Mouse (Mus musculus) left cerebral cortex, adult 18-20 months (tissue): ENCODE data around the gene Mrpl43. TPM values are rescaled to one million over a fixed set of nuclear protein-coding genes. Genes with fewer than 3 reads are reported as not detected.

Experiments used
- DNase-seq, 2 experiments: peaks; one replicate each; pipeline ENCODE4 v3.0.0; 2021 to 2022; ENCODE audit warnings: low spot score in 2 of 2, mixed read lengths in 1 of 2
- total RNA-seq, 2 experiments: library from RNA; stranded (reverse); gene quantifications; 2 replicates each; pipeline ENCODE4 v1.2.3; 2021

Mrpl43 gene
- total RNA-seq, 2 experiments from 2014 or later: 38.9 to 44.2 TPM

DNA sequence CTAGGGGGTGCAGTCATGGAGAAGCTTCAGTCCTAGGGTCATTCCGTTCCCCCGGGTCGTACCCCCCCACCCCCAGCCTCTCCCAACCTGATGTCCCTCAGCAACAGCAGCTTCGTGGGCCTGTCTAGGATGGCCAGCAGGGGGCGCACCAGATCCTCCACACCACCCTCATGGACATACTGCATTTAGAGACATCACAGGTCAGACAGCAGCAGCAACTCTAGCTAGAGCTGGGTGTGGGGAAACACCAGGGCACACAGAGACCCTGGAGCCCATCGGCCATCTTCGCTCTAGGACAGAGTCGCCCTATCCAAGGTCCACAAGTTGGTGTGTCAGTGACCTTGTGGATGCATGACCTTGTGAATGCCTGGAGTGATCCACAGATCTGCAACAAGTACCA is 23.9 kb upstream of the Mrpl43 start:
- DNase-seq: peak in 1 of 2 experiments; percentile 73

DNA sequence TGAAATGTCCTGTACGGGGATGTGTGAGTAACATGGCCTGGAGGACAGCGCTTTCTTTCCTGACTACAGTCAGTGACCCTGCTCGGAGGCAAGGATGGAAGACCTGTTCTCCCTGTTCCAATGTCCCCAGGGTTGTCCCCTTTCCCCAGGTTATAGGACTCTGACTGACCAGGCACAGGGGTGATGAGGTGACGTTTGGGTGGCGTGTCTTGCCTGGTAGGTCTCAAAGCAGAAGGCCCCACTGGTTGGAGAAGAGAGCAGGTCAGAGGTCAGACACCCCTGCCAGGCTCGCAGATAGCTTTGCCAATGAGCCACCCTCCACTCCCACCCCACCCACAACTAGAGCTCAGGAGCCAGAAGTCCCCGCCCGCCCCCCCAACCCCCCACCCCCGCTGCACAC is 23.3 kb upstream of the Mrpl43 start:
- DNase-seq: no peak

DNA sequence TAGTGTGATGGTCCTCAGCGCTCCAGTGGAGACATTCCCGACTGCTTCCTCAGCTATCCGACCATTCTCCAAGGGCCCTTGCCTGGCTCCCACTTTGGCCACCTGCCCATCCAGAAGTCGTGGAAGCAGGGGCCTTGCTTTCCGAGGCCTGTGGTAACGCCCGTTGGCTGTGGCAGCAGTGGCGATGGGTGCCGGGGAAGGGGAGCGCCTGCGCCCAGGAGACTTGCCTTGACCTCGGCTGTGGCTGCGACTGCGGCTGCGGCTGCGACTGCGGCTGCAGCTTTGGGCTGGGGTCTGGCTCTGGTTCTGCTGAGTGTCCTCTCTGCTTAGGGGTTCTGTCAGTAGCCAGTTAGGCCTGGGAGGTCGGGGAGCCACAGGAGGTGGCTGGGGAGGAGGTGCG is 22.5 kb upstream of the Mrpl43 start:
- no peak for DNase-seq

DNA sequence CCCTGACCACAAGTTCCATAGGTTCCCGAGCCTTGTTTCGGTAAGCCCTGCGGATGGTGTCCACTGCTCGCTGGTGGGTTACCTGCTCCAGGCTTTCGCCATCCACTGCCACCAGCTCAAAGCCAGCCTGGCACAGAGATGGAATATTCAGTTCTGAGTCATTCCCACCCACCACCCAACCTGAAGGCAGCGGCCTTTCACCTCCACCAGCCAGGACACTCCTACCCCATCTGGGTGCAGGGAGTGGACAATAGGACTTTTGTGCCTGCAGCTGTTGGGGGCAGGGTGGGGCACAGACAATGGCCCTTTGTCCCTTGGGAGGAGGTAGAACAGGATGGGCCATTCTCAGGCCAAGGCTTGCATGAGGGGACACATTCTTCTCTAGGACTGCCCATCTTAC is 21.6 kb upstream of the Mrpl43 start:
- no peak for DNase-seq

DNA sequence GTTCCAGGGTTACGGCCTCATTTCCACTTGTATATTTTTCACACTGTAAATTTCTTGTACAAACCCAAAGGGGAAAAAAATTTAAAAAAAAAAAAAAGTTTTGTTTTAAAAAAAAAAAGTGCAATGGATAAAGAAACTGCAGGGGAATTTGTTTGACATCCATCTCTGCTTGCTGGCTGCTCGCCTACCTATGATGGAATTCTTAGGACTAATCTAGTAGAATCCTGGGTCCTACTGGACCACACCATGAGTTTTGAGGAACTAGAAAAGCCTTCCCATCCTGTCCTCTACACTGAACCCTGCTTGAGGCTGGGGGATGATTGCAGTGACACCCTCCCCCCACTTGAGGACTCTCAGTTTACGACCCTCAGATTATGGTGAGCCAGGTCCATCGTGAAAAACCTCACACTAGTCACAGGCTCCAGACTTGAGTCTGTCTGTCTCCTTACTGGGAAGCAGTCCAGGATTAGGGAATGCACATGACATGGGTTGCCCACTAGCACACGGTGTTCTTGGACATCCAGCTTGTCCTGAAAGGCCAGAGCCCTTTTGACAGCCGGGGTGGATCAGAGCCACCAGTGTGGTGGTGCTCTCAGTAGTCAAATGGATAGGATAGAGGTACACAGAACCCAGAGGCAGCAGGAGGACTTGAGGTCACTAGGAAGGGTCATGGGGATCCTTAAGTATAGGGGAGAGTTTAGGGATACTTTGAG is 20.9 kb upstream of the Mrpl43 start:
- no peak for DNase-seq

DNA sequence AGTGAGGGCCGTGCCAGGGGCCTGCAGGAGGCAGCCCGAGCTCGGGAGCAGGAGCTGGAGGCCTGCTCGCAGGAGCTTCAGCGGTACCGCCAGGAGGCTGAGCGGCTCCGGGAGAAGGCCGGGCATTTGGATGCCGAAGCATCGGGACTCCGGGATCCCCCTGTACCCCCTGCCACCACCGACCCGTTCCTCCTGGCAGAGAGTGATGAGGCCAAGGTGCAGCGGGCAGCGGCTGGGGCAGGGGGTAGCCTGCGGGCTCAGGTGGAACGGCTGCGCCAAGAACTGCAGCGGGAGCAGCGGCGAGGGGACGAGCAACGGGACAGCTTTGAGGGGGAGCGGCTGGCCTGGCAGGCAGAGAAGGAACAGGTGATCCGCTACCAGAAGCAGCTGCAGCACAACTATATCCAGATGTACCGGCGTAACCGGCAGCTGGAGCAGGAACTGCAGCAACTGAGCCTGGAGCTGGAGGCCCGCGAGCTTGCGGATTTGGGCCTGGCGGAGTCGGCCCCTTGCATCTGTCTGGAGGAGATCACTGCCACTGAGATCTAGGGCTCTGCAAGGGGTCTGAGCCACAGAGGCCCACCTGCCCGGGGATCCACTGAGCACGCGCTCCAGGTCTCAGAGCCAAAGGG is 19.8 kb upstream of the Mrpl43 start:
- no peak for DNase-seq

DNA sequence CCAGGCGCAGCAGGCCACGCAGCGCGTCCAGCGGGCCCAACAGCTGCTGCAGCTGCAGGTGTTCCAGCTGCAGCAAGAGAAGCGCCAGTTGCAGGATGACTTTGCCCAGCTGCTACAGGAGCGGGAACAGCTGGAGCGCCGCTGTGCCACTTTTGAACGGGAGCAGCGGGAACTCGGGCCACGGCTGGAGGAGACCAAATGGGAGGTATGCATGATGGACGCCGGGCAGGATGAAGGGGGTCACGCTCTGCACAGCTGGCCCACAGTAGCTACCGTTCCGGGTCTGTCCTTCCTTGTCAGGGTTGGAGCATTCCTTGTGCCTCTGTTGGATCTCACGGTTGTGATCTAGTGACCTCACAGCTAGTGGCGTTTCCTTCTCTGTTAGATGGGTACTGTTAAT is 18.5 kb upstream of the Mrpl43 start:
- no peak for DNase-seq

DNA sequence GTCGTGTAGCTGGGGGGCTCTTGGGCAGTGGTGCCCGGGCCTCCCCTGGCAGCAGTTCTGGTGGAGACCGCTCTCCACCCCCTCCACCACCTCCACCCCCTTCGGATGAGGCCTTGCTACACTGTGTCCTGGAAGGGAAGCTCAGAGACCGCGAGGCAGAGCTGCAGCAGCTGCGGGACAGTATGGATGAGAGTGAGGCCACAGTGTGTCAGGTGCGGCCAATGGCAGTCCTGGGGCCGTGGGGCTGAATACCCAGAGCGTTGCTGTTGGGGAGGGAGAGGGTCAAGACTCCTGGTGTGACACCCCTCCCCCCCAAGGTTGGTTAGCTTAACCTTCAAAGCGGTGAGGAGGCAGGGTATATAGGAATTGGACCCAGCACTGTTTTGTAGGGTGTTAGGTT is 17.8 kb upstream of the Mrpl43 start:
- no peak for DNase-seq

DNA sequence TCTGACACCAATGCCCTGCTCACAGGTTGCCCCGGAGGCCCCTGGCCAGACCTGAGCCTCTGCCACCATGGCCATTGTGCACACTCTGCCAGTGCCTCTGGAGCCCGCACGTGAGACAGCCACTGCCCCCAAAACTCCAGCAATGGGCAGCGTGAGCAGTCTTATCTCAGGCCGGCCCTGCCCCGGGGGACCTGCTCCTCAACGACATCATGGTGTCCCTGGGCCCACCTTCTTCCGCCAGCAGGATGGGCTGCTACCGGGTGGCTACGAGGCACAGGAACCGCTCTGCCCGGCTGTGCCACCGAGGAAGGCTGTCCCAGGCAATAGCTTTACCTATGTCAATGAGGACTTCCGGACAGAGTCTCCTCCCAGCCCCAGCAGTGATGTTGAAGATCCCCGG is 15.1 kb upstream of the Mrpl43 start:
- DNase-seq: no peak

DNA sequence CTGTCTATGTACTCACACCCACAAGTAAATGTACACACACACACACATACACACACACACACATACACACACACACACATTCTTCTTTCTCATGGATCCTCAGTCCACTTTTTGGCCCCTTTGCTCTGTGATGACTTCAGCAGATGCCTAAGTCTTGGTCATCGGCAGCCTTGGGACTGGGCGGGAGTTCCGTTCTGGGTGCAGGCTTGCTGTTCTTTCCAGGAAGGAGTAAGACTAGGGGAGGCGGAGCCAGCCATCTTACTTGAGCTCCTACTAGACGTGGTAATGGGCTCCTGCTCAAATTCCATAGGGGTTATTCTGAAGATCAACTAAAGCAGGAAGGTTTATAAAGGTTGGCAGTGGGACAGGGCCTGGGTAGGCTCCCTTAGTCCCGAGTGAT is 14.1 kb upstream of the Mrpl43 start:
- no peak for DNase-seq

DNA sequence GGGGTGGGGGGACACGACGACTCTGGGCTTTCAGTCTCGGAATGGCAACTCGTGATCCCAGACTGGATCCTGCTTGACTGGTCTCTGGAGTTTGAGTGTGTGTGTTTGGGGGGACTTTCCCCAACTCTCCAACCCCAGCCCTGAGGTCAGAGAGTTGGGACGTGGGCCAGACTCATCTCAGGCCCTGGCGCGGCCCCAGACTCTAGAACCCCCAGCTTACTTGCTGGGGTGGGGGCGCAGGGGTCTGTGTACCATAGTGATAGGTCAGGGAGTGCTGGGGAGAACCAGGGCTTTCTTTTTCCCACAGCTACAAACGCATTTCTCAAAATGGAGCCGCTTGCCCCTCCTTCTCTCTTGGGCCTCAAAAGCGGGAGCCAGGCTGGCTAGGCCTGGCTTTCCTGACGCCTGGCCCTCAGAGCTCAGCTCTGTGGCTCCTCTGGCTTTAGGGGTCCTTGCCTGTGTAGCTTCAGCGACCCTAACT is 12.1 kb upstream of the Mrpl43 start:
- no peak for DNase-seq

DNA sequence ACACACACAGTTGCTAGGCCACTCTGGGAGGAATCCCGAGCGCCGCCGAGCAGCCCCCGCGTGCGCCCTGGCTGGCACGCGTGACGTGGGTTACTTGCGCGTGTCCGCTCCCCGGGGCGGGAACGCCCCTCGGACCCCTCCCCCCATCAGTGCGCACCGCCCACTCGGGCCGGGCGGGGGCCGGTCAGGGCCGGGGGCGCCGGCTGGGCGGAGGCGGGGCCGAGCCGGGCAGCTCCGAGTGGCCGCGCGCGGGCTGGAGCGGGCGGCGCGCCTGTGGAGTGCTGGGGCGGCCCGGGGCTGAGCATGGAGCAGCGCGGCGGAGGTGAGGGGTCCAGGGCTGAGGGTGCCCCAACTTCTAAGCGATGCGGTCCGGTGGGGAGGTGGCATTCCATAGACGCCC is 11.7 kb upstream of the Mrpl43 start:
- peak; percentile 70 to 80 for DNase-seq

DNA sequence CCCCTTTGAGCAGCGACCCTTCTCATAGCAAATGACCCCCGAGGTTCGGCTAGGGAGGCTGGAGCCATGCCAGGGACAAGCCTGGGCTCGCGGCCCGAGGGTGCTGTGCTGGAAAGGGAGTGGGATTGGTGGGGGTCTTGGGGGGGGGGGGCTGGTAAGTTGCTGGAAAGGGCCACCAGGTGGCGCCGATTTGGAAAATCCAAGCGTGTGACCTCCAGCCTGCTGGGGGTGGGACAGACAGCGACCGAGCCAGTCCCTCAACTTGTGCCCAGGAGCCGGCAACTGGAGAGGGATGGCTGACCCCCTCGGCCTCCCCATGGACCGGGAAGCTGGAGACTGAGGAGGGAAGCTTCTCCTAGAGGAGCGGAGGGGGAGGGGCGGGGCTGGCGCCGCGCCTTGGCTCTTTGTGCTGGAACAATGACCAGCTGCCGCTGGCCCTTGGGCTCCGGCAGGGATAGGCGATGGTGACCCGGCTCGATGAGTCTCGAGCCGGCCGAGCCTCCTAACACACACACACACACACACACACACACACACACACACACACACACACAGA is 11.1 kb upstream of the Mrpl43 start:
- DNase-seq: peak; percentile 65 to 69

DNA sequence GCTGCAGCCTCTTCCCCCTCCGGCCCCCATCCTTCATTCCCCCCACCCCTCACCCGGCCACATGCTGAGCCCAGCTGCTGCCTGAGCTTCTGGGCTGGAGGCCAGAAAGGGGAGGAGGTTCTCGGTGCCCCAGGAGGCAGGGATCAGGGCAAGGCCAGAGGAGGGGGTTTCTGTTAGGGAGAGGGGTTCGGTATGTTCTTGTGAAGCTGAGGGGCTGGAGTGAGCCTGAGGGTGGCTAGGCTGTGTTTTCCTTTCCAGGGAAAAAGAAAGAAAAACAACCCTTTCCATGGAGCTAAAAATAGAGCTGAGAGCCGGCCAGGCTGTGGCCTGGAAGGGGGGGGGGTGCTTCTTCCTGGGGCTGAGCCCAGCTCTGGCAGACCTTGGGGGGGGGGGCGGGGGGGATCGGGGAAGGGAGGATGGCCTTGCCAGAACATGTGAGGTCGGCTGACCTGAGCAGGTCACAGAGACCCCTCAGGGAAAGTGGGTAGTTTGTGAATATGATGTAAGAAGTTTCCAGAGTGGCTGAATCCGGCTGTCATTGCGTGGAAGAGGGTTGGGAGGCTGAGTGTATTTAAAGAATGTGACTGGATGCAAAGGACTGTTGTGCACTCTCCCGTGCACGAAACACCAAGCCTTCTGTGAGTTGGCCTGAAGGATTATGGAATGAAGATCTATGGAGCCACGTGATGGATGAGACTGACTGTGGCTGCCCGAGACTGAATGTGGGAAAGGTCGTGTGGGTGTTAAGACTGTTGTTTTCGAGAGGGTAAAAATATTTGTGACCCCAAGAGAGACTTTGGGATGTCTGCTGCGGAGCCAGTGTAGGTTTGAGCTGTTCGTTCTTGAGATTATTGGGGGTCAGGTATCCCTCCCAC is 10.3 kb upstream of the Mrpl43 start:
- DNase-seq: peak; percentile 62 to 69

DNA sequence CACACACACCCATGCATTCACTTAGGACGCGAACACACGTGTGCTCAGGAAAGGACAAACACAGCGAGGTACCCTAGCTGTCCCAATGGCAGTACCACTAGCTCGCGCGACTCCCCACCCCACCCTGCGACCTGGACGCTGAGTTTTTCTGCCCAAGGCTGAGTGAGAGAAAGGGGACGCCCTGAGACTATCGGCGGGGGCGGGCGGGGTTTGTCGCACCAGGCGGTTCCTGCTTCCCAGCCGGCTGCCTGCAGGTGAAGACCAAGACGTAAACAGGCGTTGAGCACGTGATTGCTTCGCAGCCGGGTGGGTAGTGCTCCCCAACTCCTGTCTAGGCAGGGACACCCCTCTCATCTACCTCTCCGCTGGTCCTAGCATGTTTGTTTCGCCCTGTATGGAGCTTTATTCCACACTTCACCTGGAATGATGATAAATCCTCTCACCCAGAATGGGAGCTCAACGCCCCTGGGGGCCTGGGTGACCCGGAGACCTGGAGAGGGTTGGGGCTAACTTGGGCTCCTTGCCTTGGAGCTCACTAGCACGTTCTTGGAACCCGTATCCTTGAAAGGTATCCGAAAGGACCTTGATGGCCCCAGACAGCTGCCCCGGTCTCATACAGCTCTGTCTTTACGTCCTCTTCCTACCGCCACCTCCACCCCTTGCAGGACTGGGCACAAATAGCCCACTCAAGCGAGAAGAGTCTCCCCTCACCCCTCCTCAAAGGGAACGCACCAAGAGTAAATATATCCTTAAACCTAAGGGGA is 9.5 kb upstream of the Mrpl43 start:
- peak; percentile 33 to 53 for DNase-seq

DNA sequence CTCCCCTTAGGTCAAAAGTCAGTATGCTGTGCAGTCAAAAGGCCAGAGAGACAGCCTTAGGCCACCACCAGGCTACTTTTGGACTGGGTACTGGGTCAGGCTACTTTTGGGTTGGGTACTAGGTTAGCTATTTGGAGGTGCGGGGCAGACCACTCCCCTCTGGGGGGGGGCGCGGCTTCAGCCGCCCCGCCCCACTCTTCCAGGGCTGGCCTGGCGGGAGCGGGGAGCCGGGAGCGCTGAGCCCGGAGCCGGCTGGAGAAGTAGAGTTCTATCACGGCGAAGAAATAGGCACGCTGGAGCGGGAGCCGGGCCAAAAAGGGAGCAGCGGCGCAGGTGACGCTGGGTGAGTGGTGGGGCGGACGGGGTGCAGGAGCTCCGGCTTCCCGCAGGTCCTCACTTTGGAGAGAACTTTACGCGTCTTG is 8.8 kb upstream of the Mrpl43 start:
- DNase-seq: peak in 1 of 2 experiments; percentile 36

DNA sequence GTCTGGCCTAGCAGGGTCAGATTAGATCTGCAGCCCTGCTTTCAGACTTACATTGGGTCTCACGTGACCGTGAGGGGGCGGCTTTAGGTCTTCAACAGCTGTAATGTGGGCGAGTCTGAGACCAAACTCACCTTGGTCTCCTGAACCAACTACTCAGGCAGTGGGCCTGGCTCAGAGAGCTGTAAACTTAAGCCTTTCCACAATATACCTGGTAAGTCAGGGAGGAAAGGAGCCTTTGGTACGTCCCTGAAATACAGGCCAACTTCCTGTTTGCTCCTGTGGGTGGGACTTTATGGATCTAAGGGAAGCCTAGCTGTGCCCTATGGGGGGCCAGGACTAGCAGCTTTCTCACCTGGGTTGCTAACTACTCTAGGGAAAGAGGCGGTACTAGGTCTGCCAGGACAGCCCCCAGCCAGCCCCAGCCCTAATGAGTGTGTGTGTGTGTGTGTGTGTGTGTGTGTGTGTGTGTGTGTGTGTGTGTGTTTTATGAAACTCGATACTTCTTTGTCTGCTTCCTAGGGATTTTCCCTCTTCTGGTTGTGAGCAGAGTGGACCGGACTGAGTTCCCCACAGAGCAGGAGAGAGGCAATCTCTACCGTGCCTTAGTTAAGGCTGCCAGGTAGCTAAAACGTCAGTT is 8.2 kb upstream of the Mrpl43 start, which contains the start of gene Lzts2:
Lzts2 (plus strand) TSS at position 80 of the 637 bp plus-strand sequence.
- no peak for DNase-seq

DNA sequence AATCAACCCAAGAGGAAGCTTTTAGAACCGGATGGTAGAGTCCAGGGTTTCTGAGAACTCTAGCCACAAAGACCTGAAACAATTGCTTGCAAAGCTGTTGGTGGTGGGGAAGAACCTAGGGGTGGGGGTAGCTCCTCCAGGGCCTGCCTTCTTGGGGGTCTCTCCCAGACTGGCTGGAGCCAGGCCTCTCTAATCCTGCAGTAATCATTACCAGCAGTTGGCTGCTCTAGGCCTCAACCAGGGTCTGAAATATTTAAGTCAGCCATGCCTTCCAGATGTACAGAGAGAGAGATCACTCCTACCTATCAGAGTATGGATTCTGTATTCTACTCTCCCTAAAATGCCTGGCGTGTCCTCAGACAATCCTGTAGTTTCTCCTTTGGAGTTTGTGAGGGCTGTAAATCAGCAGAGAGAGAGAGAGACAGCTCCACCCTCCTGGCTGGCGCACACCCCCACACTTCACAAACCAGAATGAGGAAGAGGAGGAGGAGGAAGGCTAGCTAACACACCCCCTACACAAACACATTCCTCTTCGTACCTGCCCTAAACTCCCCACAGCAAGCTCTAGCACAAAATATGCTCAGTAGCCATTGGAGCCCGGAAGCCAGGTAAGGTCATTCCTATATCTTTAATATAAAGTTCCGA is 7.5 kb upstream of the Mrpl43 start:
- DNase-seq: no peak

DNA sequence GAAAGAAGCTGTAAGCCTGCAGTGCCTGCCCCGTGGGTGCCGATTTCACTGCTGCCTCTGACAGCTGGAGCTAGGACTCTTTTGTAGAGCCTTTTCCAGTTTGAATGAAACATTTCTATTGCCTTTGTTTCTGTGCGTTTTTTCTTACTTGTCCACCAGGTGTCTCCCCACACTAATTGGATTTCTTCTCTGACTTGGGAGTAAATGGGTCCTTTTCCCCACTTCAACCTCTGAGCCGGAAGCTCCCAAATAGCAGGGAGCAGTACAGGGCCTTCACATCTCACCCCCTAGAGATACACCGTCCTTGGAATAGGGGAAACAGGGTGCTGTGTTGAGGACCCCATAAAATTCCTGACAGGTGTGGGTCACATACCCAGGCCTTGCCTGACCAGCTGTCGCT is 6.4 kb upstream of the Mrpl43 start:
- DNase-seq: no peak

DNA sequence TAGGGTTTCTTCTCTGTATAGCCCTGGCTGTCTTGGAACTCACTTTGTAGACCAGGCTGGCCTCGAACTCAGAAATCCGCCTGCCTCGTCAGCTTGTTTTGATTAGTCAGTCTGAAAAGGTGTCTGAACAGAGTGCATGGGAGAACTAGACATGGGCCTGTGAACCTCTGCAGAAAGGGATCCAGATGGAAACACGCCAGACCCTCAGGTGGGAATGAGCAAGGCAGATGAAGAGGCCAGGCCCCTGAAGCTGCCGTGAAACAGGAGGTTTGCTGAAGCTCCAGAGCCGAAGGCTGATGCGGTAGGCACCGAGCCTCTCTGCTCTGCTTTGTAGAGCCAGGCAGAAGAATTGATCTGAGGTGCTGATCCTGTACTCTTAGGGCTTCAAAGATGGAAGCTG is 6.0 kb upstream of the Mrpl43 start:
- DNase-seq: no peak
